Mouse (Mus musculus) right cerebral cortex, postnatal 10 days (tissue): ENCODE data around the gene Otos.

ENCODE experiments used
- DNase-seq, 2 experiments: peaks; one replicate each; pipeline ENCODE4 v3.0.0; 2021; ENCODE audit warnings: low spot score in 2 of 2

The Otos gene

GRCm38 (mm10) chr1:92647026-92647425, 1.6 kb downstream of the Otos start:
- no peak for DNase-seq

DNA sequence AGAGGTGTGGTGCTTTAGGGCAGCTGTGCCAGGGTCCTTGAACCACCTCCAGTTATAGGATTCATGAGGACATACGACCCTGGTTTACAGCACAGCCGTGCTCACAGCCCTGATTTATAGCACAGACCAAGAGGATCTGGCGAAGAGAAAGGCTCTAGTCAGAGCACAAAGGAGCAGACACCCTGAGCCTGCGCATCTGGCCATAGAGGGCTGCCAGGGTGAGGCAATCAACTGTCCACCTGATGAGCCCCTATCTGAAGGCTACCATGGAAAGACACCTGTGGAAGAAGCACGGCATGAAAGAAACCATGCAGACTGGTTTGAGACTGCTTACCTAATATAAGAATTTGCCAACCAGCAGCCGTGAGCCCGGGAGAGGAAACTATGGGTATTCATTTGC, 2.0 kb downstream of the Otos start:
- peak in 1 of 2 experiments; percentile 13 for DNase-seq

- DNase-seq, result no peak
Observed at GRCm38 (mm10) chr1:92646111-92646510, 2.5 kb downstream of the Otos start.

DNA sequence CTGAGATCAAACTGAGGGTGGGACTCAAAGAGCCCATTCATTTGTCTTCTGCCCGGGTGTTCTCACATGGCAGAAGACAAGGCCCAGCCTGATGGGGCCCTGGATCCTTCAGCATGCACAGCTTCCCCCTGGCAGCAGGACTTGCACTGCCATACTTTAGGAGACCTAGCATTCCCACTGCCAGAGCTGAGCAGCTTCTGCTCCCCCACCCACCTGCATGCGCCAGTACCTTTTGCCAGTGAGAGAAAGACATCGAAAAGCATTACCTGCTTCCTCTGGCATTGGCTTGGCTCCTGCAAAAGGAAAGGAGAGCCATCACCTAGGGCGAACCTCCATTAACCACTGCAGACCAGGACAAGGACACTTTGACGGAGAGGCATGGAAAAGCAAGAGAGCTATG, 3.7 kb downstream of the Otos start:
- DNase-seq, result peak in 1 of 2 experiments; percentile 18

- peak in 1 of 2 experiments; percentile 13 for DNase-seq
Observed at GRCm38 (mm10) chr1:92643691-92644090, 5.0 kb downstream of the Otos start.

GRCm38 (mm10) chr1:92641514-92642272, 6.9 kb downstream of the Otos start, which contains the start of gene Cops9:
TSS of gene Cops9 (minus strand) at chr1:92641985.
- peak; percentile 92 to 93 for DNase-seq

GRCm38 (mm10) chr1:92640393-92640792, 8.2 kb downstream of the Otos start:
- DNase-seq, result peak in 1 of 2 experiments; percentile 17

DNA sequence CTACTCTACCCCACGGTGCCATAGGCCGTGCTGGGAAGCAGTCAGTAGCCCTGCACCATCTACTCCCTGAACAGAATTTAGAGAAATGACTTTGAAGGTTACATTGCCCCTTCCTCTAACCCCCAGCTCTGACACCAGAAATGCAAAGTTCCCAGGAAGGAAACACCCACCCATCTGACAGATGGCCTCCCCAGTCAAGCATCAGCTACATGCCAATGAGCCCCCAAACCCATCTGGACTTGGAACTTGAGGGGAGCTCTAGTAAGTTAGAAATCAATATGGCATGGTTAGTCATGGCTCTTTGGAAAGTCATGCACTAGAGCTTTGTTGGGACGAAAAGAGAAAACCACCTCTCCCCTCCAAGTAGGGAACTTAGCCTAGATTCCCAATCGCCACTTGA, 9.9 kb downstream of the Otos start:
- peak in 1 of 2 experiments; percentile 18 for DNase-seq

- peak; percentile 45 to 59 for DNase-seq
Observed at GRCm38 (mm10) chr1:92638181-92638580, 10.5 kb downstream of the Otos start.

- DNase-seq, result peak in 1 of 2 experiments; percentile 15
Observed at GRCm38 (mm10) chr1:92637501-92638172, 11.0 kb downstream of the Otos start.

DNA sequence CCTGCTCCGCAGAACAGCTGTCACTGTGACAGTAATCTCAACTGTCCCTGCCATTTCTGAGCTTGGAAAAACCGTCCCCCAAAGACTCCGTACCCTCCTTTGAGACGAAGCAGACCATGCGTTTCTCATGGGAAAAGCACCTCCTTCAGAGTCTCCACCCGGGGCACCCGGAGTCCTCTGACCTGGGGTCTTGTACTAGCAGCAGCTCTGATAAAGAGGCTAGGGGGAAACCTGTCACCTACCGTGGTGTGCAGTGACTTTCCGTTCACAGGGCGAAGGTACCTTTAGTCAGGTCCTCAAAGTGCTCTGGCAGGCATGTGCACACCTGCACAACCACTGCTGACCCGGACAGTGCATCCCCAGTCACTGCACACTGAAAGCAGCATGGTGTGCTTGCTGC, 12.0 kb downstream of the Otos start:
- peak in 1 of 2 experiments; percentile 15 for DNase-seq

DNA sequence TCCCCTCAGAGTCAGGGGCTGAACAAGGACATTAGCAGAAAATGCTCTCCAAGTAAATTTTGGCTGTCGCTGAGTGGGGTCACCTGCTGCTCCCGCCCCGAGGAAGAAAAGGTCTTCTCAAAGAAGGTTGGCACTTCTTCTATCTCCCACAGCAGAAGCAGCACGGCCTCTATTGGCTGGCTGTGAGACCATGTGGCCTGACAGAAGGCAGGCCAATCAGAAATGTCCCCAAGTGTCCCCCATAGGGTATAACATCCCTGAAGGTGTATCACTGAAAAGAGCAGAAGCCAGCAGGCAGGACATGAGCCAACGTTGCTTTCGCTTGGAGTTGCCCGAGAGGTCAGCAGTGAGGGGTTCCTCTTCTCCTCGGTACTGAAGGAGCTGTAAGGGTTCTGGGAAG, 12.6 kb downstream of the Otos start:
- DNase-seq, result no peak

GRCm38 (mm10) chr1:92634976-92635599, 13.6 kb downstream of the Otos start:
- DNase-seq, result peak; percentile 35 to 46

- DNase-seq, result no peak
Observed at GRCm38 (mm10) chr1:92634569-92634968, 14.1 kb downstream of the Otos start.

GRCm38 (mm10) chr1:92633726-92634125, 14.9 kb downstream of the Otos start:
- DNase-seq, result no peak

DNA sequence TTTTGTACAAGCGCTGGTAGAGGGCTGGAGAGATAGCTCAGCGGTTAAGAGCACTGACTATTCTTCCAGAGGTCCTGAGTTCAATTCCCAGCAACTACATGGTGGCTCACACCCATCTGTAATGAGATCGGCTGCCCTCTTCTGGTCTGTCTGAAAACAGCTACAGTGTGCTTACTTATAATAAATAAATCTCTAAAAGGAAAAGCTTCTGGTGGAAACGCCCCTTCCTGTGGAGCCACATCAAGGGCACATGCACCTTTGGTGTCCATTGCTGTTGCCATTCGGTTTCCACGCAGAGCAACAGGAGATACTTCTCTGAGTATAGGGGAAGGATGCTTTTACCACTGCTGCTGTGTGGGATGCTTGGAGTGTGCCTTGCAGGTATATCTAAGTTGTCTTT, 15.7 kb downstream of the Otos start:
- DNase-seq, result peak; percentile 6 to 13

DNA sequence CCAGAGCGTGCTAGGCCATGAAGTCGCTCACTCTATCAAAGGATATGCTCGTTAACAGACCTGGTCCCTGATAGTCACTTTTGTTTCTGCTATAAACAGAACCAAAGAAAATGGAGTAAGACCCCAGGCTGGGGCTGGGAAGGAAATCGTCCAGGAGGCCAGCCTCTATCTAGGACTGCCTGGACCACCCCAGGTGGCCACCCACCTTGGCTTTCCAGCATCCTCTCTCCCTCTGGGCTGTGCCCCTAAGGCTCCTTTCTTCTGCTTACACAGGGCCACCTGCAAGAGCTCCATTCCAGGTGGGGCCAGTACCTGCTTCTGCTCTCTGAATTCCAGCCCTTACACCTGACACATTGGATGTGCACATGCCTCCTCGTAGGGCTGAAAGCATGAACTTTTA, 16.4 kb downstream of the Otos start:
- DNase-seq, result no peak

- no peak for DNase-seq
Observed at GRCm38 (mm10) chr1:92628227-92628626, 20.4 kb downstream of the Otos start.

- DNase-seq, result no peak
Observed at GRCm38 (mm10) chr1:92618360-92618759, 30.3 kb downstream of the Otos start.

DNA sequence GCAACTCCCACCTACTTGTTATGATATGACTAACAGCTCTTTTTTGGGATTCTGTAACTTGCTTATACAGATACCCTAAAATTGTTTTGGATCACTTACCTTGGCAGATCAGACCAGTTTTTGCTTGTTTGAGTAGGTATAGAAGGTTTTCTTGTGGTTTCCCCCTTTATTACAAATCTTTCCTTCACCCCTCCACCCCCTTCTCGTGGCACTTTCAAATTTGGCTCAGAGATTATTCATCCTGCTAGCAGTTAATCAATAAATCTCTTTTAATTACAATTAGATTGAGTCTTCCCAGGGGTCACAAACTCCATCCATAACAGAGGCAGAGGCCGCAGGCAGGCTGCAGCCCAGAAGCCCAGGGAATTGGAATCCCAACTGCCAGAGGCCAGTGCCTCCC, 31.2 kb downstream of the Otos start, which contains the start of gene Olfr12:
Gene Olfr12 (plus strand): TSS at position 301 of the 400 bp plus-strand sequence.
- no peak for DNase-seq

DNA sequence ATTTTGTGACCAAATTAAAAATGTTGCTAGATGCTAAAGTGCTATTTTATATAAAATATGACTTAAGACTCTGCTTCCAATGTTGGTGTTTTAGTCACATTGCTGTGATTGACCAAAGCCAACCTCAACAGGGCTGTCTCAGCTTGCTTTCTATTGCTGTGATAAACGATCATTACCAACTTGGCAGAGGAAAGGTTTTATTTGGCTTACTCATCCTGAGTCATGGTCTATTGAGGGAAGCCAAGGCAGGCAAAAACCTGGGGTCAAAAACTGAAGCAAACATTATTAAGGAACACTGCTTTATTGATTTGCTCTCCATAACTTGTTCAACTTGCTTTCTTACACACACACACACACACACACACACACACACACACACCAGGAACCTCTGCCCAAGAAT, 32.6 kb downstream of the Otos start:
- DNase-seq, result no peak

GRCm38 (mm10) chr1:92614516-92614915, 34.1 kb downstream of the Otos start:
- DNase-seq, result no peak

GRCm38 (mm10) chr1:92613175-92613574, 35.5 kb downstream of the Otos start:
- DNase-seq, result no peak
